Mouse (Mus musculus) right cerebral cortex, postnatal 25 days (tissue): ENCODE data around the gene Srcin1.

ENCODE experiments used
- DNase-seq: peaks from one replicate; pipeline ENCODE4 v3.0.0; 2022

Srcin1 gene

GRCm38 (mm10) chr11:97576136-97576906, at the start of gene Srcin1:
Srcin1 (minus strand) TSS chr11:97576186.
- no peak for DNase-seq

- no peak for DNase-seq
Observed at GRCm38 (mm10) chr11:97625551-97625950, 49.6 kb upstream of the Srcin1 start.

GRCm38 (mm10) chr11:97623166-97623565, 47.2 kb upstream of the Srcin1 start:
- DNase-seq, result no peak

GRCm38 (mm10) chr11:97622440-97622839, 46.5 kb upstream of the Srcin1 start:
- DNase-seq, result peak; percentile 69

GRCm38 (mm10) chr11:97619391-97619795, 43.4 kb upstream of the Srcin1 start:
- DNase-seq, result peak; percentile 59

GRCm38 (mm10) chr11:97618368-97618767, 42.4 kb upstream of the Srcin1 start:
- no peak for DNase-seq

- no peak for DNase-seq
Observed at GRCm38 (mm10) chr11:97615276-97615675, 39.3 kb upstream of the Srcin1 start.

GRCm38 (mm10) chr11:97611076-97611475, 35.1 kb upstream of the Srcin1 start:
- DNase-seq, result peak; percentile 87

GRCm38 (mm10) chr11:97609743-97610142, 33.8 kb upstream of the Srcin1 start:
- DNase-seq, result peak; percentile 82

GRCm38 (mm10) chr11:97608933-97609332, 32.9 kb upstream of the Srcin1 start:
- DNase-seq, result no peak

- no peak for DNase-seq
Observed at GRCm38 (mm10) chr11:97607056-97607725, 31.2 kb upstream of the Srcin1 start.

- no peak for DNase-seq
Observed at GRCm38 (mm10) chr11:97603891-97604290, 27.9 kb upstream of the Srcin1 start.

GRCm38 (mm10) chr11:97602223-97602622, 26.2 kb upstream of the Srcin1 start:
- no peak for DNase-seq

- DNase-seq, result no peak
Observed at GRCm38 (mm10) chr11:97599104-97599503, 23.1 kb upstream of the Srcin1 start.

GRCm38 (mm10) chr11:97597945-97598691, 22.1 kb upstream of the Srcin1 start:
- DNase-seq, result no peak

- no peak for DNase-seq
Observed at GRCm38 (mm10) chr11:97594136-97594535, 18.1 kb upstream of the Srcin1 start.

GRCm38 (mm10) chr11:97591910-97592309, 15.9 kb upstream of the Srcin1 start:
- no peak for DNase-seq

GRCm38 (mm10) chr11:97590227-97590960, 14.4 kb upstream of the Srcin1 start:
- peak; percentile 72 for DNase-seq

- DNase-seq, result peak; percentile 47
Observed at GRCm38 (mm10) chr11:97589216-97589615, 13.2 kb upstream of the Srcin1 start.

- DNase-seq, result no peak
Observed at GRCm38 (mm10) chr11:97585932-97586331, 9.9 kb upstream of the Srcin1 start.

GRCm38 (mm10) chr11:97584476-97584875, 8.5 kb upstream of the Srcin1 start:
- DNase-seq, result no peak

GRCm38 (mm10) chr11:97579088-97579857, 3.3 kb upstream of the Srcin1 start:
- DNase-seq, result no peak
